Mouse (Mus musculus) heart, adult 2 months (tissue): ENCODE results near the gene Smad6. TPM values are rescaled to one million over a fixed set of nuclear protein-coding genes. Genes with fewer than 3 reads are reported as not detected.

Experiments used
- DNase-seq, 2 experiments: peaks; one replicate each; pipeline ENCODE4 v3.0.0; 2021
- H3K27ac ChIP-seq: fragments of 200-600 bp; 2 replicates; pipeline ENCODE4 v1.8.1; 2022
- H3K27me3 ChIP-seq: fragments of 200-500 bp; 2 replicates; pipeline ENCODE4 v1.6.1; 2012; ENCODE audit warnings: mild to moderate bottlenecking, low read length, inconsistent platforms, mixed read lengths; ENCODE audit not compliant: control insufficient read depth, insufficient read depth
- H3K36me3 ChIP-seq: fragments of 200-500 bp; 2 replicates; pipeline ENCODE4 v1.6.1; 2012; ENCODE audit warnings: low read length, inconsistent platforms; ENCODE audit not compliant: control insufficient read depth, insufficient read depth
- H3K4me1 ChIP-seq: fragments of 200-500 bp; 2 replicates; pipeline ENCODE4 v1.6.1; 2011; ENCODE audit warnings: low read length; ENCODE audit not compliant: control insufficient read depth, insufficient read depth
- H3K4me3 ChIP-seq: fragments of 200-600 bp; 2 replicates; pipeline ENCODE4 v1.8.1; 2022
- H3K79me2 ChIP-seq: fragments of 200-500 bp; replicated peaks from 2 replicates; pipeline ENCODE4 v1.6.1; 2012; ENCODE audit warnings: mild to moderate bottlenecking, inconsistent platforms, low read length, moderate library complexity, mixed read lengths; ENCODE audit not compliant: control insufficient read depth, insufficient read depth
- H3K9ac ChIP-seq: fragments of 200-500 bp; 2 replicates; pipeline ENCODE4 v1.6.1; 2012; ENCODE audit warnings: low read depth, mild to moderate bottlenecking, control low read depth, inconsistent platforms, low read length, mixed read lengths
- CTCF ChIP-seq: fragments of 200-600 bp; IDR thresholded peaks from 2 replicates; pipeline ENCODE4 v1.8.1; 2022; ENCODE audit warnings: antibody characterized with exemption, mild to moderate bottlenecking, moderate library complexity
- EP300 ChIP-seq: fragments of 200-500 bp; IDR thresholded peaks from 2 replicates; pipeline ENCODE4 v1.6.1; 2011; ENCODE audit warnings: low read depth, low read length, control low read depth; ENCODE audit not compliant: insufficient read depth
- POLR2A ChIP-seq: fragments of 200-500 bp; IDR thresholded peaks from 2 replicates; pipeline ENCODE4 v1.6.1; 2011; ENCODE audit warnings: mild to moderate bottlenecking, low read depth, low read length, control low read depth; ENCODE audit not compliant: insufficient read depth
- WGBS: fragments of 180-500 bp; shearing (Covaris S2); methylation state at CpG from one replicate; pipeline ENCODE4 v1.1.7; 2018; 5-methylcytosine and 5-hydroxymethylcytosine counted together
- intact Hi-C: fragments of 180-260 bp; cut with DNase I; formaldehyde crosslinking; loops from one replicate; pipeline ENCODE4 v1.15.1; 2025
- polyA plus RNA-seq: library from polyadenylated mRNA; depleted of rRNA; stranded (reverse); fragments of >200 nt; gene quantifications from 2 replicates; pipeline ENCODE4 v1.2.3, GENCODE M21; 2012
- total RNA-seq, 2 experiments: library from RNA; stranded (reverse); gene quantifications; 2 replicates each; pipeline ENCODE4 v1.2.3; 2021

Gene Smad6
- total and polyA plus RNA-seq, 3 experiments: 11.0 to 15.1 (median 14.7) TPM

DNA sequence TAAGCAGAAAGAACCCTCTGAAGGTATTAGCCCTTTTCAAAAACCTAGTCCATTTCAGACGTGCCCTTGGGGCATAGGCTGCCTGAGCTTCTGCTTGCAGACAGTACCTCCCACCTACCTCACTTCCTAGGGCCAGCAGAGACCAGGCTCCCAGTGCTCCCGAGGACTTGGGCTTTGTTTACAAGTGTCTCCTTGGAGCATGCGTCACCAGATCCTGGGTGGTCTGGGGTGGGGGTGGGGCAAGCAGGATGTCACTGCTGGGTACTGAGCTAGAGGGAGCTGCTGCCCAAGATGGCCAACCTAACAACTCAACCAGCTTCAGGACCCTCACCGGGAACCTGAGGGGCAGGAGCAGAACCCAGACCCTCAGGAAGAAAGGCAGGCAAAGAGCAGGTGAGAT lies 71.5 kb downstream of the Smad6 start:
- H3K36me3 ChIP-seq: no peaks in the 10 kb centered on the region
- H3K4me3 ChIP-seq: no peak overlapping the region
- TF ChIP-seq POLR2A (no peak), EP300 (no peak), CTCF (no peak)
- H3K79me2 ChIP-seq: no peaks in the 10 kb centered on the region
- H3K27ac ChIP-seq: no peak overlapping the region
- DNase-seq: peak in 1 of 2 experiments; percentile 12
- 56% methylated on average over 4 of the region's 4 CpGs for WGBS
- no peak overlapping the region for H3K9ac ChIP-seq
- intact Hi-C loops: no loop called here
- H3K4me1 ChIP-seq: no peaks in the 10 kb centered on the region
- no peaks in the 10 kb centered on the region for H3K27me3 ChIP-seq

DNA sequence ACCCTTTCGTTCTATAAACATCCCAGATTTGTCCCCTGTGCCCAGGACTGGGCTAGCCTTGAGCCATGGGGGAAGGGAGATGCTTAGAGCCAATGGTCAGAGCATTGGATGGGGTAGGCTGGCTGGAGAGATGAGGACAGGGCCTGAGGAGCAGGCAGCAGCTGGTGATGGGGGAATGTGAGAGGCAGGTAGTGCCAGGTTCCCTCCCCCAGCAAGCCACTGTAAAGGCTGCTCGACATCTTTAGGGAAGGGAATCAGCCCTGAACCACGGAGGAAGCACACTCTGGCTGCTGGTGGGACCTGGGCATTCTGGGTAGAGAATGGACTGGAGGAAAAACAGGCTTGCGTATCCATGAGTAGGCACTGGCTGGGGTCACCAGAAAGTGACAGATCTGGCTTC lies 72.5 kb downstream of the Smad6 start:
- intact Hi-C loops: no loop called here
- no peak overlapping the region for H3K9ac ChIP-seq

DNA sequence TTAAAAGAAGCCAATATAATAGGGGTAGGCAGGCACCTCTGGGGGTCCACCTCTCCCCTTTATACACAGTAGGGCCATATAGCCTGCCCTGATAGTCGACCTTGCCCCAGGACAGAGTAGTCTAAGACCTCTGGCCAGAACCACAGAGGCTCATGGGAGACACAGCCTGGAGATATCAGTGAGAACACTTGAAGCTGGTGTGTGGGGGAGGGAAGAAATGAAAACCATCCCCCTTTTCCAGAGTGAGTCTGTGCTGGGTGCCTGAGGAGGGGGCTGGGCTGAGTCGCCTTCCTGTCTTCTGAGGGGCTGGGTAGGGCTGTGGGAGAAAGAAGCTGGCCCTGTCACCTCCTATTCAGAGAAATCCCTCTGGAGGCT lies 79.3 kb downstream of the Smad6 start:
- Histone ChIP-seq H3K27me3 (no peaks in the 10 kb centered on the region), H3K27ac (no peak overlapping the region), H3K79me2 (no peaks in the 10 kb centered on the region), H3K9ac (no peak overlapping the region), H3K4me3 (no peak overlapping the region), H3K36me3 (no peaks in the 10 kb centered on the region), H3K4me1 (peaks cover 1% of the 10 kb centered on the region)
- DNase-seq: no peak
- TF ChIP-seq EP300 (no peak), POLR2A (no peak)
- intact Hi-C loops: no loop called here
- WGBS: 53% methylated on average over 2 of the region's 2 CpGs

More for the DNA sequence above, 72.5 kb downstream of the Smad6 start:
- no peaks in the 10 kb centered on the region for H3K27me3 ChIP-seq
- no peaks in the 10 kb centered on the region for H3K79me2 ChIP-seq
- no peaks in the 10 kb centered on the region for H3K36me3 ChIP-seq
- no peak overlapping the region for H3K27ac ChIP-seq
- WGBS: 61% methylated on average over 4 of the region's 4 CpGs
- H3K4me3 ChIP-seq: no peak overlapping the region
- DNase-seq: no peak
- TF ChIP-seq EP300: no peak
- TF ChIP-seq CTCF: no peak
- TF ChIP-seq POLR2A: no peak
- no peaks in the 10 kb centered on the region for H3K4me1 ChIP-seq

DNA sequence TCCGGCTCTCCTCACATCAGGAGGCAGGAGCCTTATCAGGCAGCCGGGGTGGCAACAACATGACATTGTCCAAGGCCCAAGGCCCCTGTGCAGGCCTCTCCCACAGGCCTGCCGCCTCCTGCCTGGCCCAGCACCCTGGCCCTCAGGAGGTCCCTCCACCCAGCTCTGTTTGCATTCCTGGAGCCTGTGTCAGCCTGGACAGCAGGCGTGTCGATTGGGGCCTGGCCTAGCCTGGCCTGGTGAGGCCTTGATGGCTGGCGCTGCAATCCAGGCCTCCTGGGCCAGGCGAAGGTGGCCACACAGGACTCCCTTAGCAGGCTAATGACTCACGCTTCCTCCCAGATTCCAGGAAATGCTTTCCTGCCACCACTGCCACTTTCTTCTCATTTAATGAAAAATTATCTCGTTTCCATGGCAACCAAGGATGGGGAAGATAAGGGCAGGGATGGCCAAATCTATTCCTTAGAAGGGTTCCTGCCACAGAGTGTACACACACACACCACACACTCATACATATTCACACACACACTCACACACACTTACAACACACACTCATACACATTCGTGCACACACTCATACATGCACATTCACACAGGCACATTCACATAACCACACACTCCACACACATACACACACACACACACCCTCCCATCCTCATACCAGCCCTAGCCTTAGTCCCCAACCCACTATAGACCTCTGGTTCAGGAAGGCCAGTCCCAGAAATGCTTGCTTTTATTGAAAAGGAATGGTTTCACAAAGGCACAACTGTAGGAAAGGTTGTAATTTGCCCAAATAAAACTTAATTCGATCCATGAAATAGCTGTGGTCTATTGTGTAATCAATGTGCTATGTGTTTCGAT lies 79.9 kb downstream of the Smad6 start:
- intact Hi-C loops: no loop called here
- H3K4me1 ChIP-seq: peaks cover 1% of the 10 kb centered on the region
- H3K27me3 ChIP-seq: no peaks in the 10 kb centered on the region
- TF ChIP-seq EP300: no peak
- TF ChIP-seq CTCF: no peak
- no peak for TF ChIP-seq POLR2A
- H3K9ac ChIP-seq: no peak overlapping the region
- H3K27ac ChIP-seq: peak overlapping the region; percentile 42
- peak; percentile 52 to 75 for DNase-seq
- H3K79me2 ChIP-seq: no peaks in the 10 kb centered on the region
- WGBS: 44% methylated on average over 12 of the region's 12 CpGs
- no peaks in the 10 kb centered on the region for H3K36me3 ChIP-seq
- H3K4me3 ChIP-seq: no peak overlapping the region

DNA sequence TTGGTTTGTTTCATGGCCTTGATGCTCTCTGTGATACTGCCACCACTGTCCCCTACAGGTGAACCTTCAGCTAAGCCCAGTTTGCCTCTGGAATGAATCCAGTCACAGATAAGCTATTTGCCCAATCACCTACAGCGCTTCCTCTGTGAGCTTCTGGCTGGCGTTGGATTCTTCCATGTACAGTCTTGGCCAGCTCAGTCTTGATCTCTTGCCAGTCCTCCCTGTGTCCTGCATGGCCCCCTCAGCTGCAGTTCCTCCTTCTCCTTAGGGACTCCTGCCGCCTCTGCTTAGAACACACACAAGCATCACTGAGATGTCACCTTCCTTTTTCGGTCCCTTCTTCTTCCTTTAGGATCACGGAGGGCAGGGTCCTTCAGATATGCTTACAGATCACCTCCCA lies 85.6 kb downstream of the Smad6 start:
- no peak for DNase-seq
- H3K27me3 ChIP-seq: no peaks in the 10 kb centered on the region
- H3K79me2 ChIP-seq: no peaks in the 10 kb centered on the region
- H3K36me3 ChIP-seq: no peaks in the 10 kb centered on the region
- intact Hi-C loops: no loop called here
- no peak for TF ChIP-seq CTCF
- no peak for TF ChIP-seq POLR2A
- no peak for TF ChIP-seq EP300
- H3K9ac ChIP-seq: no peak overlapping the region
- WGBS: 36% methylated on average over 5 of the region's 5 CpGs
- no peak overlapping the region for H3K4me3 ChIP-seq
- no peak overlapping the region for H3K27ac ChIP-seq
- no peaks in the 10 kb centered on the region; the same call in 1 of the 2 replicates for H3K4me1 ChIP-seq

DNA sequence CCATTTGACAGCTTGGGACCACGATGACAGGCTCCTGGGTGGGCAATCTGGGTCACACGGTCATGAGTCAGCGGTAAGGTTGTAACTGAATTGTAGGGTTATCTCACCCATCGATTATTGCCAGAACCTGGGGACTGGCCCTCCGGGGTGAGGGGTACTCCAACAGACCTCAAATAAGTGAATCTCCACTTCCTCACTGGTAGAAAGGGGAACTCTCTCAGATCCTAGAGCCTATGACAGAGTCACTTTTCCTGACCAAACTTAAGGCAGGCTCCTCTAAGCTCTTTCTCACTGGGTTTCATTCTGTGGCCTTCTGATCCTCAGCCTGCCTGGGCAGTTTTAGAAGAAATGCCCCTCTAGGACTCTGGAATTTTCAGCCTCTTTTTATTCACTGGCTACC lies 88.8 kb downstream of the Smad6 start:
- Histone ChIP-seq H3K4me1 (no peaks in the 10 kb centered on the region; the same call in none of the 2 replicates), H3K4me3 (no peak overlapping the region), H3K27ac (no peak overlapping the region), H3K79me2 (no peaks in the 10 kb centered on the region), H3K36me3 (no peaks in the 10 kb centered on the region), H3K9ac (no peak overlapping the region), H3K27me3 (no peaks in the 10 kb centered on the region)
- intact Hi-C loops: no loop called here
- TF ChIP-seq POLR2A: no peak
- TF ChIP-seq CTCF: no peak
- TF ChIP-seq EP300: no peak
- WGBS: 60% methylated on average over 5 of the region's 5 CpGs
- DNase-seq: no peak
